Mouse (Mus musculus) testis, postnatal 14 days (tissue): ENCODE measurements at regions not wholly inside any gene's neighbourhood (a gene's known extent, or its start where the extent isn't known, plus 50 kb on each side); places are given as distances from the start of the nearest gene placed in this dataset.

Experiments used
- DNase-seq: peaks from one replicate; pipeline ENCODE4 v3.0.0; 2021; ENCODE audit warnings: low spot score

GRCm38 (mm10) chr11:64138934-64139333 lies 59.7 kb upstream of the Cox10 start:
- no peak for DNase-seq

- DNase-seq, result no peak
Observed at GRCm38 (mm10) chr11:64135766-64136165, 56.5 kb upstream of the Cox10 start.

- DNase-seq, result no peak
Observed at GRCm38 (mm10) chr11:64135308-64135591, 56.0 kb upstream of the Cox10 start.

- no peak for DNase-seq
Observed at GRCm38 (mm10) chr11:64134571-64135307, 55.5 kb upstream of the Cox10 start.
